Mouse (Mus musculus) layer of hippocampus, adult 9-11 months (tissue): ENCODE measurements around the gene Nolc1.
"Not testable (repeated sequence)": the region's sequence is repeated elsewhere in the genome, so short reads cannot be mapped to it uniquely, and the experiment has no call there.

Source experiments
- DNase-seq: peaks from one replicate; pipeline ENCODE4 v3.0.0; 2022

Gene Nolc1

GRCm38 (mm10) chr19:46094144-46094543 is 18.5 kb downstream of the Nolc1 start:
- DNase-seq: no peak

DNA sequence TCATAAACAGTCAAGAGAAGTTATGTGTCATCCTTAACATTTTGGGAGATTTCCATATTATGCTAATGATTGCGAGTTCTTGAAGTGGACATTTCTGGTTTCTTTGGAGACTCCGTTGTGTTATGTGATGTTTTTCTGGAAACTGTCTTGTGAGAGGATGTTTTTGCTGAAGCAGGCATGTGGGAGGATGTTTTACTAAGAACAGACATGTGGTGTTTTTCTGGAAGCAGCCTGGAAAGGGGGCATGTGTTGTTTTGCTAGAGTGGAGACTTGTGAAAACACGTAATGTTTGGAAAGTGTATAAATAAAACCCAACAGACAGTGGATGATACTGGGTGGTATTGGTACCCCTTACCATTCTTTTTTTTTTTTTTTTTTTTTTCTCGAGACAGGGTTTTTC is 19.6 kb downstream of the Nolc1 start:
- peak; percentile 46 for DNase-seq

DNA sequence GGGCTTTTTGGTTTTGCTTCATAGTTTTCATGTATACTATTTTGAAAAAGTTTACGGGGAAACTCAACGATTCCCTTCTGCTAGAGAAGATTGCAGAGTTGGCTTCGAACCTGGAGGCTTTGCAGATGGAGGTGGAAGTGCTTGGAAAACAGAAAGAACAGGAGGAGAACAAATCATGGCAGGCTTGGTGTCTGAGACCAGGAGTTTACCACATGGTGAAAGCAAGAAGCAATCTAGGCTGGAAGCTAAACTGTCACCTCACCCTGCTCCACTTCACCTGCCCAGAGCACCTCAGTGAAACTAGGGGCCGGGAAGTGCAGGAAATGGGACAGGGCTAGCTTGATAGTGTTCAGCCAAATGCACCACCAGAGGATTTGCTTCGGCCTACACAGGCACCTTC is 20.7 kb downstream of the Nolc1 start:
- no peak for DNase-seq

- no peak for DNase-seq
Observed at GRCm38 (mm10) chr19:46099561-46099960, 23.9 kb downstream of the Nolc1 start.

GRCm38 (mm10) chr19:46103437-46104186 is 27.9 kb downstream of the Nolc1 start:
- no peak for DNase-seq

DNA sequence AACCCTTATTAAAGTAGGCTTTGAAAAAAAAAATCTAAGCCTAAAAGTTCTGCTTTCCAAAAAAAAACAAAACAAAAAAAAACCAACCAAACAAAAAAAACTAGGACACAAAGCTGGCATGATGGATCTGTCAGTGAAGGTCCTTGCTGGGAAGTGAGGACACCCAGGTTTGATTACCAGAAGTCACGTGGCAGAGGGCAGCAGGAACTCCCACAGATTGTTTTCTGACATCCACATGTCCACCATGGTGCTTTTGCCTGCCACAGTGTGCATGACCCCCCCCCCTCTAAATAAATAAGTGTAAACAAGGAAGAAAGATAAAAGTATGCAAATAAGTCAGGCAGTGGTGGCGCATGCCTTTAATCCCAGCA is 28.5 kb downstream of the Nolc1 start:
- no peak for DNase-seq

GRCm38 (mm10) chr19:46110214-46110613 is 34.6 kb downstream of the Nolc1 start:
- no peak for DNase-seq

DNA sequence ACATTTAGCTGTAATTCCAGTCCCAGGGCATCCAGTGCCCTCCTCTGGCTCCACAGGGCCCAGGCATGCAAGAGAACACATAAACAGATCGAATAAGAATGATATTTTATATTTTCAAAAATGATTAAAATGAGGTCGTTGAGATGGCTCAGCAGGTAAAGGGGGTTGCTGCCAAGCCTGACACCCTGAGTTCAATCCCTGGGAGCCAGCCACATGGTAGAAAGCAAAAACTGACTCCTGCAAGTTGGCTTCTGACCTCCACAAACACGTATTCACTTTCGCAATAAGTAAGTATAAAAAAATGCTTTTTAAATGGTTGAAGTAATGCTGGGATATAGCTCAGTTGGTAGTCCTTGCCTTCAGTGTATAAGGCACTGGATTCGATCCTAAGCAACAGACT is 35.1 kb downstream of the Nolc1 start:
- DNase-seq: no peak

- no peak for DNase-seq
Observed at GRCm38 (mm10) chr19:46114617-46115016, 39.0 kb downstream of the Nolc1 start.

DNA sequence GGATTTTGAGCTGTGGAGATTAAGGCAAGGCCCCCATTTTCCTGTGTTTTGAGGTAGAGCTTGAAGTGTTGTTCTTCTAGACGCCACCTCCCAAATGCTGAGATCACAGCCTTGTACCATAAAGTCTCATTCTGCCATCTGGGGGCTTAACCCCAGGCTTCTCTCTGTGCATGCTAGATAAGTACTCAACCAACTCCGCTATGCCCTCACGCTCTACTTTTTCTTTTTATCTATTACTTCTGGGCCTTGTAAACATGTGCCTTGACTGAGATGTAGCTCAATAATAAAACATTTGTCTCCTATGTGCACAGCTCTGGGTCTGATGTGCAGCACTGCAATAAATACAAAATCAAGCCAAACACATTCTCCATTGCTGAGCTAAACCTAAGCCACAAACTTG is 43.8 kb downstream of the Nolc1 start:
- DNase-seq: no peak

- no peak for DNase-seq
Observed at GRCm38 (mm10) chr19:46120872-46121271, 45.2 kb downstream of the Nolc1 start.

- DNase-seq: no peak
Observed at GRCm38 (mm10) chr19:46123876-46124275, 48.2 kb downstream of the Nolc1 start.

- no peak for DNase-seq
Observed at GRCm38 (mm10) chr19:46124651-46125050, 49.0 kb downstream of the Nolc1 start.

GRCm38 (mm10) chr19:46126301-46126700 is 50.6 kb downstream of the Nolc1 start:
- no peak for DNase-seq

DNA sequence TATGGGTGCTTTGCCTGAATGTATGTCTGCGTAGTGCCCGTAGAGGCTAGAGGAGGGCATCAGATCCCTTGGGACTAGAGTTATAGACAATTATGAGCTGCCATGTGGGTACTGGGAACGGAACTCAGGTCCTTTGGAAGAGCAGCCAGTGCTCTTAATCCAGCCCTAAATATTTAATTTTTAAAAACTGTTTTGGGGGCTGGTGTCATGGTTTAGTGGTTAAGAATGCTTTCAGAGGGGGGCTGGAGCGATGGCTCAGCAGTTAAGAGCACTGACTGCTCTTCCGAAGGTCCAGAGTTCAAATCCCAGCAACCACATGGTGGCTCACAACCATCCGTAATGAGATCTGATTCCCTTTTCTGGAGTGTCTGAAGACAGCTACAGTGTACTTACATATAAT is 54.1 kb downstream of the Nolc1 start:
- DNase-seq: not testable (repeated sequence)

DNA sequence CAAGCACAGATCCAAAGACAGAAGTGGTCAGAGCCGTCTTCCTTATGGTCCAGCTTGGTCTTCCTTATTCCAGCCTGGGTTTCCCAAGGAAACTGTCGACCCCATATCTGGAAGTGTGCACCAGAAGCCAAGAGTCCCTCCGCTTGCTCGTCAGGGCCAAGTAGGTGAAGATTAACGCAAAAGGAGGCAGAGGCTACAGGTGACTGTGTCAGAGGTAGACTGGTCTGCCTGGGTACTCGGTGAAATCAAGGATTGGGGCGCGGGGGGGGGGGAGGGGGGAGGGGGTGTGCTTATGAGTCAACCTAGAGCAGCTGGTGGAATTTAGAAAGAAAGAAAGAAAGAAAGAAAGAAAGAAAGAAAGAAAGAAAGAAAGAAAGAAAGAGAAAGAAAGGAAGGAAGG is 55.6 kb downstream of the Nolc1 start:
- no peak for DNase-seq

DNA sequence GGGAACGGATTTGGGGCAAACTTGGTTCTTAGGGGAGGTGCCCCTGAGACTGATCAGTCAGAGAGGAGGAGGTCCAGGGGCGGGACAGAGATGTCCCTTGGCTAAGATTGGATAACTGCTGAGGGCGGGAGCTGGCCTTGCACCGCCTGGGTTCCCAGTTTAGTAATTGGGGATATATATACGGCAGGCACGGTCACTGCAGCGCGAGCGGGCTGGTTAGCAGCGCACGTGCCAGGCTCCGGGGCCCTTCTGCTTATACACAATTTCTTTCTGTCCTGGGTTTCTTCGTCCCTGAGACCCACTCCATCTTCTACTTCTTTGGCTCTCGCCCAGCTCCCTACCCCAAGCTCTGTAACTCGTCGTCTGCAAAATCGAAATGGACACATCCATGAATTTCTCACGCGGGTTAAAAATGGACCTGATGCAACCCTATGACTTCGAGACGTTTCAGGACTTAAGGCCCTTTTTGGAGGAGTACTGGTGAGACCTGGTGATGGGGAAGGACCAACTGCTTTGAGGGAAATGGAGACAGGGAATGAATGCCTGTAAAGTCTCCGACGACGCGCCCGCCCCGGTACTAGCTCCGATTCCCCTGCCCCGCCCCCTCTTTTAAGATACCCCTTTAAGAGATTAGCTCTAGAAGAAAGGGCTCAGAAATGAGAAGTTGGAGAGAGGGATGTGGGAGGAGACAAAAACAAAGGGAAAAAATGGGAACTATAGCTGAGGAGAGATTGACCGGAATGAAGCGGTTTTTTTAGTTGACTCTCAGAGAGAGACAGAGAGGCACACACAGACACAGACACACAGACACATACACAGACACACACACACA is 56.2 kb downstream of the Nolc1 start, which contains the start of gene Elovl3:
Elovl3 (plus strand) TSS at position 204 of the 832 bp plus-strand sequence.
- DNase-seq: no peak

DNA sequence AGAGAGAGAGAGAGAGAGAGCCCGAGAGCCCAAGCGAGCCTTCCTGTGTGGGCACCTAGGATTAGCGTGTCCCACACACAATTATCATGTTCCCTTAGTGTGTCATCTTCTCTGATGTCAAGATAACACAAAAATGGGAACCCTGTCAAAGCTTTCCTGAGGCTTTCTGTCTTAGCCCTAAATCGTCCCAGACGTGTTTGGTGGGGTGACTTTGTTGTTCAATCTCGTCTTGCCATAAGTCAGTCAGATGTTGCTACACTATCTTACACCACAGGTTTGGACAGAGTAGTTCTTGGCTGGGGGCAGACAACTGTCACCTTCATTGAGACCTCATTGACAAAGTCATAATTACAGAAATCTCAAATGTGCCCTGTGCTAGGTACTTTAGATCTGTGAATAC is 56.9 kb downstream of the Nolc1 start:
- DNase-seq: no peak
